22 mouse cellular contexts compared by ENCODE assay signal in the genomic region with DNA sequence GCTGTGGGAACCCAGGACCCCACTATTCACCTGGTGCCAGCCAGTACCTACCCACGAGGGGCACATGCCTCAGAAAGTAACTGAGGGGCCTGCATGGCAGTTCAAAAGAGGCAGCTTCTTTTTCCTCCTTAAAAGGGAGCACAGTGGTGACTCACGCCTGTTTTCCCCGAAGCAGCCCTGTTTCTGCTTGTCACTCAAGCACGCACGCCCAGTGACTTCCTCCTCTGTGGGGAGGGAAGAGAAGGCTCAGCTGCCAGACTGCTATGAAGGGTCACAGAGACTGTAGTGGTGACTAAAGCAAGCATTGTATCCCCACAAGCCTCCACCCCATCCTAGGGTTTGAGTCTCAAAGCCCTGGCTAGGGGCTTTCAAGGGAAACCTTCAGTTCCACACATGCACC. TPM values are rescaled to one million over a fixed set of nuclear protein-coding genes. Genes with fewer than 3 reads are reported as not detected.
DNase-seq lines count a peak whose midpoint lies in the region; ATAC-seq lines count a peak whose summit lies in the region.
"Had no signal": no experiment of that assay in that cellular context is flagged by ENCODE, and none has a peak within 500 bp of the region (broad histone marks: within the 10 kb centered on the region; RNA-seq: fewer than 3 reads in every experiment).

No protein-coding gene starts in this region.

- peaks cover 17% of the 10 kb centered on the region for H3K27me3 ChIP-seq in forebrain, embryonic 11.5 days (ENCODE audit: control insufficient read depth, insufficient read depth, low read length)
- peaks cover 59% of the 10 kb centered on the region for H3K27me3 ChIP-seq in forebrain, embryonic 15.5 days
- H3K27me3 ChIP-seq: lung, embryonic 15.5 days had no signal

- 65% methylated on average over 5 of the region's 5 CpGs for WGBS in forebrain, embryonic 11.5 days
- 30% methylated on average over 5 of the region's 5 CpGs for WGBS in forebrain, embryonic 15.5 days

- DNase-seq in heart, postnatal 4 days: peak; percentile 21
- DNase-seq in heart, adult 11 months: no peak
- peak; percentile 10 for DNase-seq in lung, postnatal 14 days
- no peak for DNase-seq in lung, postnatal 25 days (ENCODE audit: low spot score)
- DNase-seq in 3T3-L1 (ENCODE audit: low read depth, low spot score) (peak; percentile 39), NIH3T3 (ENCODE audit: low read depth) (peak; percentile 44)
- no peak for DNase-seq in forebrain, embryonic 11.5 days (ENCODE audit: low spot score)
- DNase-seq: adrenal gland, adult 8-10 months; cerebellum, adult 9-10 months; gastrocnemius, postnatal 36 days; kidney, adult 18-20 months; liver; right cerebral cortex, postnatal 25 days; thymus, postnatal 36 days had no signal

- no peaks in the 10 kb centered on the region for H3K9me3 ChIP-seq in forebrain, embryonic 11.5 days (ENCODE audit: control insufficient read depth, low read length)
- H3K9me3 ChIP-seq in forebrain, embryonic 15.5 days: no peaks in the 10 kb centered on the region
- H3K9me3 ChIP-seq: forebrain, embryonic 12.5 days; G1E; lung, embryonic 15.5 days; neural tube, embryonic 13.5 days had no signal

- no peaks in the 10 kb centered on the region for H3K36me3 ChIP-seq in forebrain, embryonic 11.5 days (ENCODE audit: control insufficient read depth, insufficient read depth, low read length)
- H3K36me3 ChIP-seq in forebrain, embryonic 15.5 days: no peaks in the 10 kb centered on the region
- H3K36me3 ChIP-seq: forebrain, embryonic 12.5 days; G1E; lung, embryonic 15.5 days; neural tube, embryonic 13.5 days had no signal

- peaks cover 4% of the 10 kb centered on the region; the same call in 1 of the 2 replicates for H3K4me1 ChIP-seq in forebrain, embryonic 11.5 days (replicated peaks; ENCODE audit: control insufficient read depth, insufficient read depth, low read length)
- H3K4me1 ChIP-seq in forebrain, embryonic 15.5 days: peaks cover 40% of the 10 kb centered on the region
- H3K4me1 ChIP-seq: lung, embryonic 15.5 days had no signal

- H3K4me3 ChIP-seq in forebrain, embryonic 11.5 days (ENCODE audit: low read depth, low read length): no peak overlapping the region
- H3K4me3 ChIP-seq in forebrain, embryonic 15.5 days: no peak overlapping the region
- H3K4me3 ChIP-seq: forebrain, embryonic 12.5 days; lung, embryonic 15.5 days; neural tube, embryonic 13.5 days had no signal

- no peak overlapping the region for H3K9ac ChIP-seq in forebrain, embryonic 11.5 days (ENCODE audit: low read length)
- H3K9ac ChIP-seq in forebrain, embryonic 15.5 days (replicated peaks): no peak overlapping the region
- H3K9ac ChIP-seq: forebrain, embryonic 12.5 days; lung, embryonic 15.5 days; neural tube, embryonic 13.5 days had no signal

- H3K27ac ChIP-seq in forebrain, embryonic 11.5 days (ENCODE audit: low read depth, low read length): no peak overlapping the region
- H3K27ac ChIP-seq in forebrain, embryonic 15.5 days (replicated peaks): no peak overlapping the region
- H3K27ac ChIP-seq: forebrain, embryonic 12.5 days; hindbrain, postnatal 0 days; lung, embryonic 15.5 days; neural tube, embryonic 13.5 days had no signal

- H3K4me2 ChIP-seq in forebrain, embryonic 11.5 days (ENCODE audit: low read depth, low read length, severe bottlenecking): no peak overlapping the region
- no peak overlapping the region for H3K4me2 ChIP-seq in forebrain, embryonic 15.5 days (replicated peaks)
- H3K4me2 ChIP-seq: forebrain, embryonic 12.5 days; heart, embryonic 11.5 days; lung, embryonic 15.5 days; neural tube, embryonic 13.5 days had no signal

- no peak for ATAC-seq in forebrain, embryonic 11.5 days (replicated peaks; ENCODE audit: low FRiP score)
- no peak for ATAC-seq in forebrain, embryonic 15.5 days (replicated peaks)
- ATAC-seq: hindbrain, postnatal 0 days had no signal

RNA-seq across cellular contexts. Expression of a gene that starts 51.9 kb away (rescaled TPM):
- total RNA-seq in heart, postnatal 4 days (2021): 1 to 10 TPM; 2.9 to 3.0 TPM
- polyA plus RNA-seq in forebrain, embryonic 11.5 days (2014; fragmentation: Nextera tagmentation; extraction: Ambion mirVana): 2.5 and 3.2 TPM in 2 replicates
- polyA plus RNA-seq in forebrain, embryonic 15.5 days (2015; fragmentation: Nextera tagmentation; extraction: Ambion mirVana): 32.4 and 38.4 TPM in 2 replicates
- total RNA-seq: monocyte, adult 5-6 weeks had no signal
- polyA plus RNA-seq: G1E had no signal

Comparison
In these comparisons a context has a peak if more than half of its experiments do, and no peak if none do; other contexts are left out.
1. DNase-seq: peak in heart, postnatal 4 days (single experiment), lung, postnatal 14 days (single experiment), 3T3-L1 (single experiment) and NIH3T3 (single experiment); none in heart, adult 11 months (single experiment), lung, postnatal 25 days (single experiment) and forebrain, embryonic 11.5 days (single experiment).